Mouse (Mus musculus): ENCODE results near the gene Mospd3. TPM values are rescaled to one million over a fixed set of nuclear protein-coding genes. Genes with fewer than 3 reads are reported as not detected.
A peak's percentile ranks its signal among the peaks of the same experiment; 100 is the strongest.

The Mospd3 gene
- polyA plus RNA-seq, 1 experiment: 45.3 TPM

DNA sequence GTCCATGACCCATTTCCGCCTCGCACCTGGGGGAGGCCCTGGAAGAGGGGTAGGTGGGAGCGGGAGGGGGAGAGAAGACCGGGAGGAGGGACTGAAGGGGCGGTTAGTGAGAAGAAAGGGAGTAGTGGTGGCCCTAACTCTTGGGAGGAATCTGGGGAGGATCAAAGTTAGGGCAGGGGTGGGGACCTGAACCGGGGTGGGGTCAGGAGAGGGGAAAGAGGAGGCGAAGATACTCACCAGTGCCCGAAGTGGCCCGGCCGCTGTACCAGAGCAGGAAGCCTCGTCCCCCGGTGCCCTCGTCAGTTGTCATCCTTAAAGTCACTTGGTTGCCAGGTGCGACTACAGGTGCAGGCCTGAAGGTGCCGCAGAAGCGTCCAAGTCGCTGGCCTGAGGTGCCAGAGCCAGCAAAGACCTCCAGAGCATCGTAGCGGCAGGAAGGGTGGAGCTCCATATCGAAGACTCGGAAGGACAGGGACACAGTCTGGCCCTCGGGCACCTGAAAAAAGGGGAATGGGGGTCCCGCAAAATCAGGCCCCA lies 7.9 kb upstream of the Mospd3 start:
- Histone ChIP-seq H3K4me3 (ENCODE audit: insufficient read depth, low read length) (no peak overlapping the region), H3K4me1 (ENCODE audit: control insufficient read depth, insufficient read depth, low read length) (no peaks in the 10 kb centered on the region), H3K27ac (ENCODE audit: insufficient read depth, low read length) (no peak overlapping the region)
- no peak for TF ChIP-seq CTCF (IDR thresholded peaks at IDR 0.05; ENCODE audit: extremely low read depth, insufficient read depth, low read length)
- no peak for TF ChIP-seq POLR2A (IDR thresholded peaks at IDR 0.05; ENCODE audit: extremely low read depth, insufficient read depth, low read length)

DNA sequence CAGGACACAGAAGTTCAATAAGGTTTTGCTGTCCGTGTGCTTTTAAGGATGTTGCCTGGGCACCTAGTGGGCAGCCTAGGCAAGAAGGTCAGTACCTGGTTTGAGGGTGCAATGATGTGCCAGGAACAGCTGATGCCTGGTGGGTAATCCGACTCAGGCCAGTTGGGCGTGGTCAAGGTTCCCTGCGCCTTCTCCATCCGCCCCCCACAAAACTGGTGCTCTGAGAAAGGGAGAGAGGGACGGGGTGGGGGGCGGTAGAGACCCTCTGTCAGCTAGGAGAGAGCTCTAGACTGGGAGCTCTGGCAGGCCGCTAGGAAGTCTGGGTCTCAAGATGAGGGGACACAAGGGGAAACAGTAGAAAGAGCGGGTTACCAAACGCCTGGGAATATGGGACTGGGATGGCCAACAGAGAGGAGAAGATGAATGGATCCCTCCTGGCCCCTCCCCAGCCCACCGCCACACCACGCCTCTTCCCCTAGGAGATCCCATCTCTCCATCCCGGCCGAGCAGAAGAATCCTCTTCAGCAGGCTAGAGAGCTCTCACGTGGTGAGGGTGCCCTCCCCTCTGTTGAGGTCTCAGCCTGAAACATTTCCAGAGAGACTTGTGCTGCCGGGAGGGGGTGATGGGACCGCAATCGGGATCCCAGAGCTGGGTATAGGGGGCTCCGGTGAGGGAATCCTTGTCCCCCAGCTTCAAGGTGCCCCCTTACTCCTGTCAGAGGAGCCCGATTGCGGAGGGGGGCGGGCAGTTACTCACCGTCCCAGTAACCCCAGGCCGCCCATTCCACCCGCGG lies 7.2 kb upstream of the Mospd3 start:
- TF ChIP-seq CTCF (IDR thresholded peaks at IDR 0.05; ENCODE audit: extremely low read depth, insufficient read depth, low read length) (no peak), POLR2A (IDR thresholded peaks at IDR 0.05; ENCODE audit: extremely low read depth, insufficient read depth, low read length) (no peak)
- no peaks in the 10 kb centered on the region for H3K4me1 ChIP-seq (ENCODE audit: control insufficient read depth, insufficient read depth, low read length)
- no peak overlapping the region for H3K27ac ChIP-seq (ENCODE audit: insufficient read depth, low read length)
- H3K4me3 ChIP-seq (ENCODE audit: insufficient read depth, low read length): no peak overlapping the region

DNA sequence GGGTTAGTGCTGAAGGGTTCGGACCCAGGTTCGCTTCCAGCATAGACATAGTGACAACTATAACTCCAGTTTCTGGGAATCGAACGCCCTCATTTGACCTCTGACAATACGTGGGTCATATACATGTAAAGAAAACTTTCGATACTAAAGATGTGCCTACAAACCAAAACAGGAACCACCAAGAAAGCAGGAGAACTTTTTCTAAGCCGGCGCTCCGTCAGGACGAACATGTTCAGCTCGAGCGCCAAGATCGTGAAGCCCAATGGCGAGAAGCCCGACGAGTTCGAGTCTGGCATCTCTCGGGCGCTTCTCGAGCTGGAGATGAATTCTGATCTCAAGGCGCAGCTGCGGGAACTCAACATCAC lies 489 bp upstream of the Mospd3 start:
- no peak overlapping the region for H3K27ac ChIP-seq (ENCODE audit: insufficient read depth, low read length)
- peak overlapping the region; percentile 71 for H3K4me3 ChIP-seq (ENCODE audit: insufficient read depth, low read length)
- H3K4me1 ChIP-seq (ENCODE audit: control insufficient read depth, insufficient read depth, low read length): peaks cover 4% of the 10 kb centered on the region
- TF ChIP-seq POLR2A (IDR thresholded peaks at IDR 0.05; ENCODE audit: extremely low read depth, insufficient read depth, low read length): no peak
- no peak for TF ChIP-seq CTCF (IDR thresholded peaks at IDR 0.05; ENCODE audit: extremely low read depth, insufficient read depth, low read length)

DNA sequence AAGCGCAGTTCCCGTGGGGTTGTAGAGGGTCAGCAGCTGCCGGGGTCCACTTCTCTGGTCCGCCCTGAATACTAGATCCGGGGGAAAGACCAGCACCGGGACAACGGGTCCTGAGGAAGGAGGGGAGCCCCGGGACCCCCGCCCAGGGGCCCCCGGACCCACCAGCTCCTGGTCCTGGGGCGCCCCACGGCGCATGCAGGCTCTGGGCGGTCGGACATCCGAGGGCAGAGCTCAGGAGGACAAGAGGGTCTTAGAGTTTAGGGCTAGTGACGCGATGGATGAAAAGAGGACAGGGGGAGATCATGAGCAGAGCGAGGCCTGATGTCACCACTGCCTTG lies 608 bp downstream of the Mospd3 start:
- Histone ChIP-seq H3K27ac (ENCODE audit: insufficient read depth, low read length) (no peak overlapping the region), H3K4me3 (ENCODE audit: insufficient read depth, low read length) (peak overlapping the region; percentile 71), H3K4me1 (ENCODE audit: control insufficient read depth, insufficient read depth, low read length) (peaks cover 4% of the 10 kb centered on the region)
- no peak for TF ChIP-seq CTCF (IDR thresholded peaks at IDR 0.05; ENCODE audit: extremely low read depth, insufficient read depth, low read length)
- no peak for TF ChIP-seq POLR2A (IDR thresholded peaks at IDR 0.05; ENCODE audit: extremely low read depth, insufficient read depth, low read length)

DNA sequence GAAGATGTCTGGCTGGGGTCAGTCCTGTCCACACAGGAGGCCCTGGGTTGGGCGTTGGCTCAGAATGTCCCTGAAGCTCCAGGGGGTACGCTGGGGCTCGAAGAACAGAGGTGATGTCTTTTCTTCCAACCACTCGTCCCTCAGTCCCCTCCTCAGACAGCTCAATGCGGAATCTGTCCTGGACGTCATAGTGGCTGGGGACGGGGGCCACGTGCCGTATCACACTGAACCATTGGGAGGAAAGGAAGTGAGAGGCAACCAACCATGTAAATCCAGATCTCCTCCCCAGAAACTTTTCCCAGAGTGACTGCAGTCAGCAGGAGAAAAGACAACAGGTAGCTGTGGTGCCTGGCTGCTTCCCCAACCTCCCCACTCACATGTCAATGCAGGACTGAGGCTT lies 1.3 kb downstream of the Mospd3 start:
- Histone ChIP-seq H3K27ac (ENCODE audit: insufficient read depth, low read length) (no peak overlapping the region), H3K4me3 (ENCODE audit: insufficient read depth, low read length) (peak overlapping the region; percentile 71), H3K4me1 (ENCODE audit: control insufficient read depth, insufficient read depth, low read length) (peaks cover 4% of the 10 kb centered on the region)
- TF ChIP-seq POLR2A (IDR thresholded peaks at IDR 0.05; ENCODE audit: extremely low read depth, insufficient read depth, low read length) (no peak), CTCF (IDR thresholded peaks at IDR 0.05; ENCODE audit: extremely low read depth, insufficient read depth, low read length) (no peak)

DNA sequence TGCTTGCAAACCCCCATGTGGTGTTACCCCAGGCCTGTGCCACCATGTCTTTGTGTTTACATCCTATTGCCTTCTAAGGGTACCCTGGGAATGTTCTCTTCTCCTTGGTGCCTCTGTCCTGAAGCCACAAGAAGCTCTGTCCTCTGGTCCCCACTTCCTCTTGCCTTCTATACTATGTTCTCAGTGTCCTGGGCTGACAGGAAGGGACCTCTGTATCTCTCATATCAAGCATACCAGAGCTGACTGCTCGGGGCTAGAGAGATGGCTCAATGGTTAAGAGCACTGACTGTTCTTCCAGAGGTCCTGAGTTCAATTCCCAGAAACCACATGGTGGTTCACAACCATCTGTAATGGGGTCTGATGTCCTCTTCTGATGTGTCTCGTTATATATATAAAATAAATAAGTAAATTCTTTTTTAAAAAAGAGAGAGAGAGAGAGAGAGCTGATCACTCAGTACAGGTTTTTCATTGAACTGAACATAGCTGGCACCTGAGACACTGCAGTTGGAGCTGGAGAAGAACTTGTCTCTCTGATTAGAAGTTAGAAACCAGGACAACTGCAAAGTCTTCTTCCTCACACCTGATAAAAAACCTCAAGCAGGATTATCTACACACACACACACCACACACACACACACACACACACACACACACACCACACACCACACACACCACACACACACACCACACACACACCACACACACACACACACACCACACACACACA lies 2.6 kb downstream of the Mospd3 start:
- TF ChIP-seq CTCF (IDR thresholded peaks at IDR 0.05; ENCODE audit: extremely low read depth, insufficient read depth, low read length) (no peak), POLR2A (IDR thresholded peaks at IDR 0.05; ENCODE audit: extremely low read depth, insufficient read depth, low read length) (no peak)
- peaks cover 4% of the 10 kb centered on the region for H3K4me1 ChIP-seq (ENCODE audit: control insufficient read depth, insufficient read depth, low read length)
- H3K27ac ChIP-seq (ENCODE audit: insufficient read depth, low read length): no peak overlapping the region
- H3K4me3 ChIP-seq (ENCODE audit: insufficient read depth, low read length): no peak overlapping the region

DNA sequence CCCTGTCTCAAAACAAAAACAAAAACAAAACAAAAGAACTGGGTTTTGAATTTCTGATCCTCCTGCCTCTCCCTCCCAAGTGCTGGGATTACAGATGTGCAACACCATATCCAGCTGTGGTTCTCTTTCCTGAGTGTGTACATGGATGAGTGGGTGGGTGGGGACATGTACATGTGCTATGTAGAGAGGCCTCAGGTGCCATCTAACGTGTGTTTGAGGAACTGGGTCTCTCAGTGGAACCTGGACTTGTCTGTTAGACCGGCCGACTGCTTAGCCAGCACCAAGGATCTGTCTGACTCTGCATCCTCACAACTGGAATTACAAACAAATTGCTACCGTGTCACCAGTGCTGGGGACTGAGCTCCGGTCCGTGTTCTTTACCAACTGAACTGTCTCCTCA lies 3.2 kb downstream of the Mospd3 start:
- TF ChIP-seq POLR2A (IDR thresholded peaks at IDR 0.05; ENCODE audit: extremely low read depth, insufficient read depth, low read length) (no peak), CTCF (IDR thresholded peaks at IDR 0.05; ENCODE audit: extremely low read depth, insufficient read depth, low read length) (no peak)
- no peak overlapping the region for H3K4me3 ChIP-seq (ENCODE audit: insufficient read depth, low read length)
- H3K27ac ChIP-seq (ENCODE audit: insufficient read depth, low read length): no peak overlapping the region
- peaks cover 4% of the 10 kb centered on the region for H3K4me1 ChIP-seq (ENCODE audit: control insufficient read depth, insufficient read depth, low read length)

DNA sequence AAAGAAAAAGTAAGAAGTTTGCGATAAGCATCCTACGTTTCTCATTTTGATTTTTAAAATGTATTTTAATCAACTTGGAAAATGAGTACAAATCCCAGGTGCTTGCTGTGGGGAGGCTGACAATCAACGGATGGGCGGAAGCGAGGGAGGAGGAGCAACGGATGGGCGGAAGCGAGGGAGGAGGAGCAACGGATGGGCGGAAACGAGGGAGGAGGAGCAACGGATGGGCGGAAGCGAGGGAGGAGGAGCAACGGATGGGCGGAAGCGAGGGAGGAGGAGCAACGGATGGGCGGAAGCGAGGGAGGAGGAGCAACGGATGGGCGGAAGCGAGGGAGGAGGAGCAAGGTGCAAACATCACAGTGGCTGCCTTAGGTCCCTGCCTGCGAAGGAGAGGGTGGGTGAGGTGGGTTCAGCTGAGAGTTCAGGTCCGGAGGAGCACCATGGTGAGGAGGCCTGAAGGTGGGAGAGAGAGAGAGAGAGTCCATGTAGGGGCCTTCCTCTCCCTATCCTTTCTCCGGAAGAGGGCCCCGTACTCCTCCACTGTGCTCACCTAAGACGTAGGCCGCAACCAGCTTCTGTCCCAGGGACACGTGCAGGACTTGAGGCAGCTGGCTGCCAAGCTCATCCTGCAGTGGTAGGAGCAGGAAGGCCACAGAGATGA lies 4.1 kb downstream of the Mospd3 start:
- TF ChIP-seq POLR2A (IDR thresholded peaks at IDR 0.05; ENCODE audit: extremely low read depth, insufficient read depth, low read length): no peak
- no peak for TF ChIP-seq CTCF (IDR thresholded peaks at IDR 0.05; ENCODE audit: extremely low read depth, insufficient read depth, low read length)
- Histone ChIP-seq H3K27ac (ENCODE audit: insufficient read depth, low read length) (no peak overlapping the region), H3K4me3 (ENCODE audit: insufficient read depth, low read length) (no peak overlapping the region; the same call in 1 of the 2 replicates), H3K4me1 (ENCODE audit: control insufficient read depth, insufficient read depth, low read length) (peaks cover 4% of the 10 kb centered on the region)

DNA sequence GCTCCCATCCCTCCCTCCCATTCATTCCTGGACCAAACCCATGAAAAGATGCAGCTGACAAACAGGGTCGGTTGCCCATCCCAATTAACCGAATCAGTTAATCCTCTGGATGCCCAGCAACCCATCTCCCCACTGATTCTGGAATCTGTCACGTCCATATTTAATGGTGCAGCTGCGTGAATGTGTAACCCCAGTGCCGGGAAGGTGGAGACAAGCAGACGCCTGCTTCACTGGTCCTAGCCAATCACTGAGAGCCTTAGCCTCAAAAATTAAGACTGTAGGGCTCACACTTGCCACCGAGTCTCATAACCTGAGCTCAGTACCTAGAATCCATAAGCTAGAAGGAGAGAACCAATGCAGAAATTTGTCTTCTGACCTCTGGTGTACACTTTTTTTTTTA lies 4.9 kb downstream of the Mospd3 start:
- Histone ChIP-seq H3K4me3 (ENCODE audit: insufficient read depth, low read length) (no peak overlapping the region), H3K27ac (ENCODE audit: insufficient read depth, low read length) (no peak overlapping the region), H3K4me1 (ENCODE audit: control insufficient read depth, insufficient read depth, low read length) (peaks cover 4% of the 10 kb centered on the region)
- TF ChIP-seq CTCF (IDR thresholded peaks at IDR 0.05; ENCODE audit: extremely low read depth, insufficient read depth, low read length) (no peak), POLR2A (IDR thresholded peaks at IDR 0.05; ENCODE audit: extremely low read depth, insufficient read depth, low read length) (no peak)

Data from cortical plate, adult 2 months (tissue).